Mouse (Mus musculus): ENCODE data around the gene Iqschfp.

- no peak for TF ChIP-seq CTCF (IDR thresholded peaks at IDR 0.05; ENCODE audit: low read depth, low read length)
- no peak for TF ChIP-seq POLR2A (IDR thresholded peaks at IDR 0.05; ENCODE audit: extremely low read depth, insufficient read depth, low read length)
Observed at GRCm38 (mm10) chr3:68002415-68002814, 110.4 kb downstream of the Iqschfp start.
